In genomic region chr12:3387891-3388290, GRCm38 (mm10) we compare ENCODE assay signal across 14 mouse cellular contexts.
"Had no signal": no experiment of that assay in that cellular context is flagged by ENCODE, and none has a peak within 500 bp of the region (broad histone marks: within the 10 kb centered on the region; RNA-seq: fewer than 3 reads in every experiment).

No protein-coding gene starts in this region.

- H3K4me3 ChIP-seq: megakaryocyte, embryonic 14.5 days; midbrain, embryonic 13.5 days; midbrain, embryonic 15.5 days; neural tube, embryonic 12.5 days; stomach, embryonic 15.5 days had no signal

- H3K27ac ChIP-seq: midbrain, embryonic 13.5 days; midbrain, embryonic 15.5 days; neural tube, embryonic 12.5 days; stomach, embryonic 15.5 days; stomach, postnatal 0 days had no signal

- DNase-seq: lung, adult 18-20 months; lung, embryonic 14.5 days; lung, postnatal 10 days; lung, postnatal 4 days; right cerebral cortex, postnatal 14 days; thymus, adult 18-20 months; thymus, postnatal 14 days; thymus, postnatal 36 days had no signal

- H3K27me3 ChIP-seq: megakaryocyte, embryonic 14.5 days; midbrain, embryonic 13.5 days; midbrain, embryonic 15.5 days; neural tube, embryonic 12.5 days; stomach, embryonic 15.5 days had no signal

- H3K9ac ChIP-seq: lung, embryonic 14.5 days; midbrain, embryonic 13.5 days; midbrain, embryonic 15.5 days; neural tube, embryonic 12.5 days; stomach, embryonic 15.5 days had no signal

- H3K4me1 ChIP-seq: stomach, embryonic 15.5 days had no signal

- H3K4me2 ChIP-seq: lung, embryonic 14.5 days; midbrain, embryonic 13.5 days; midbrain, embryonic 15.5 days; neural tube, embryonic 12.5 days; stomach, embryonic 15.5 days had no signal

- H3K9me3 ChIP-seq: megakaryocyte, embryonic 14.5 days; midbrain, embryonic 13.5 days; midbrain, embryonic 15.5 days; neural tube, embryonic 12.5 days; stomach, embryonic 15.5 days had no signal

- ATAC-seq: midbrain, embryonic 13.5 days; midbrain, embryonic 15.5 days had no signal
